Mouse (Mus musculus): ENCODE measurements at regions not wholly inside any gene's neighbourhood (a gene's known extent, or its start where the extent isn't known, plus 50 kb on each side); places are given as distances from the start of the nearest gene placed in this dataset.

- TF ChIP-seq CTCF (conservative IDR thresholded peaks at IDR 0.05; ENCODE audit: low read length) (no peak), POU5F1 (IDR thresholded peaks at IDR 0.05; ENCODE audit: borderline replicate concordance, low read length) (no peak)
Measured at GRCm38 (mm10) chr2:75756704-75757638, 52.5 kb upstream of the Nfe2l2 start.

All from E14TG2a.4 (cell line).